Mouse (Mus musculus): ENCODE results near the gene Pogz.

- TF ChIP-seq CTCF (IDR thresholded peaks at IDR 0.05; ENCODE audit: control insufficient read depth, insufficient read depth, insufficient read length) (no peak), MYOG (IDR thresholded peaks at IDR 0.05; ENCODE audit: control insufficient read depth, extremely low read depth, insufficient read length) (no peak), USF1 (IDR thresholded peaks at IDR 0.05; ENCODE audit: low read depth) (no peak)
These were observed 12.0 kb downstream of the Pogz start for GRCm38 (mm10) chr3:94849338-94849737.
